Mouse (Mus musculus): ENCODE data around the gene Ahsa1. TPM values are rescaled to one million over a fixed set of nuclear protein-coding genes. Genes with fewer than 3 reads are reported as not detected.

Gene Ahsa1
- 137 and 184 TPM in 2 replicates for total RNA-seq (2014; rRNA removed)
- polyA plus RNA-seq (2015; fragmentation: Nextera tagmentation; extraction: Ambion mirVana) = 171 and 187 TPM in 2 replicates

DNA sequence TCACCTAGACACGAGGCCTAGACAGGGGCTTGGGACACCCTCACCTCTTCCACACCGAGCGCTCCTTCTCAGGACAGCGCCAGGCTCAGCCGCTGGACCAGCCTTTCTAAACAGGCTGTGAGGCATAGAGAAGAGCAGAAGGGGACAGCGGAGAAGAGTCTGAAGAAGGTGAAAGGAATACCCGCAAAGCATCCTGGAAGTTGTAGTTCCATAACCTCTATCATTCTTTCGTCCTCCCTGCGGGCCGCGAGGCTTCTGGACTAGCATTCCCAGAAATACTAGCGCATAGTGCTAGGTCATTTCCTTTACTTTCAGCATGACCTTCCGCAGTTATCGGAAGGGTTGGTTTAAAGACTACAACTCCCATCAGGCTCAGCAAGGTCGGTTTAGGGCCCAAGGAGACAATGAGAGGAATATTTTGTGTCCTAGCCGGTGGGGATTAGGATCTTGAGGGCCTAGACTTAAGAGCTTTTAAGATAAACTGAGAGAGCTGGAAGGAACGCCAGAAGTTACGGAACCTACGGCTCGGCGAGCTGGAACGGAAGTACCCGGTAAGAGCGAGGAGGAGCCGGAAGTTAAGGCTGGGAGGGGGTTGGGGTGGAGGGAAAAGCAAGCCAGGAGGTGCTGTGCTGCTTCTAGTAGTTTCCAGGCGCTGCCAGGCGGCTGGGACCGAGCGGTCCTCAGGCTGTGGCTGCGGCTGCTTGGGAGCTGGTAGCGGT lies at the start of gene Ahsa1, which contains the start of gene Vipas39:
Gene Ahsa1, plus strand, starts transcription at position 372 of the 719 bp plus-strand sequence.
Gene Vipas39, minus strand, starts transcription at position 149 of the 719 bp plus-strand sequence.
- Histone ChIP-seq H3K4me2 (ENCODE audit: low read depth) (peak within 1 kb of the TSS; percentile 91), H3K27ac (ENCODE audit: low read depth, low read length) (peak within 1 kb of the TSS; percentile 89), H3K9ac (peak within 1 kb of the TSS; percentile 85), H3K27me3 (ENCODE audit: insufficient read depth, low read length) (no peaks in the 10 kb centered on the region), H3K9me3 (ENCODE audit: low read length) (no peaks in the 10 kb centered on the region), H3K4me1 (ENCODE audit: insufficient read depth) (peaks cover 16% of the 10 kb centered on the region), H3K36me3 (ENCODE audit: insufficient read depth) (peaks cover 38% of the 10 kb centered on the region), H3K4me3 (ENCODE audit: low read depth, low read length) (peak within 1 kb of the TSS; percentile 66)
- ATAC-seq = peak; percentile 97
- peak; percentile 97 for DNase-seq
- TF ChIP-seq CTCF (IDR thresholded peaks at IDR 0.05; ENCODE audit: low read depth) = peak; percentile 61
- 1% methylated on average over 31 of the region's 31 CpGs for WGBS

DNA sequence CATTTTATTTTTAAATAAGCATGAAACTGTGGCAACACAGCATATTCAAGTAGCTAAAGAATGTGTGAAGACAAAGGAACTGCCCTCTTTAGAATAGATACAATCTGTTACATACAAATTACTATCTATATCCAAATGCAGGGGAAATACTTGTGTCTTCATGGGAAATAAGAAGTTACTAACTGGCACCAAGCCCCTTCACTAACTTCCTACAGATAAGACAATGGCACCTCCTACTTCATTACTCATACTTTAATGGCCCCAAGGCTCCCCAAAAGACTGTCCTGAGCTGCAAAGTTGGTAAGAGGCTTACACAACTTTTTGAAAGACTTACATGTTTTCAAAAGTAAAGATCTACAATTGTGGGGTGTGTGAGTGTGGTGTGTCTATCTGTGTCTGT lies 48.7 kb upstream of the Ahsa1 start:
- no peak overlapping the region for H3K9ac ChIP-seq
- no peaks in the 10 kb centered on the region for H3K36me3 ChIP-seq (ENCODE audit: insufficient read depth)
- no peaks in the 10 kb centered on the region for H3K9me3 ChIP-seq (ENCODE audit: low read length)
- H3K4me3 ChIP-seq (ENCODE audit: low read depth, low read length) = no peak overlapping the region
- no peak overlapping the region for H3K27ac ChIP-seq (ENCODE audit: low read depth, low read length)
- no peaks in the 10 kb centered on the region for H3K4me1 ChIP-seq (ENCODE audit: insufficient read depth)
- DNase-seq (no peak), ATAC-seq (no peak)
- no peak overlapping the region for H3K4me2 ChIP-seq (ENCODE audit: low read depth)
- no peaks in the 10 kb centered on the region for H3K27me3 ChIP-seq (ENCODE audit: insufficient read depth, low read length)
- TF ChIP-seq CTCF (IDR thresholded peaks at IDR 0.05; ENCODE audit: low read depth) = no peak

DNA sequence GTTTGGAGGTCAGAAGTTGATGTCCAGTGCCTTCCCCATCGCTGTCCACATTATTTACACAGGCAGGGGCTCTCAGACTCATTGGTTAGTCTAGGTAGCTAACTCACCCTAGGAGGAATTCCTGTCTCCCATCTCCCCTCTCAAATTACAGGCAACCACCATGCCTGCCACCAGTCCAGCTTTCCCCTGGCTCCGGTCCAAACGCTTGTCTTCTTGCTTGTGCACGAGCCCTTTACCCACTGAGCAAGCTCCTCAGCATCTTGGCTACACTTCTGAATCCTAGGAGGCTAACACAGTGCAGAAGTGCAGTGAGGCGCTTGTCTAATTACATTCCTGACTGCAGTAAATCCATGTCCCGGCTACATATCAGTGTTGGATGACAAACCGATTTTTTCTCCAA lies 46.9 kb upstream of the Ahsa1 start:
- Histone ChIP-seq H3K27ac (ENCODE audit: low read depth, low read length) (no peak overlapping the region), H3K9ac (no peak overlapping the region), H3K4me1 (ENCODE audit: insufficient read depth) (no peaks in the 10 kb centered on the region), H3K36me3 (ENCODE audit: insufficient read depth) (no peaks in the 10 kb centered on the region), H3K4me2 (ENCODE audit: low read depth) (no peak overlapping the region), H3K27me3 (ENCODE audit: insufficient read depth, low read length) (no peaks in the 10 kb centered on the region), H3K9me3 (ENCODE audit: low read length) (no peaks in the 10 kb centered on the region), H3K4me3 (ENCODE audit: low read depth, low read length) (no peak overlapping the region)
- no peak for TF ChIP-seq CTCF (IDR thresholded peaks at IDR 0.05; ENCODE audit: low read depth)
- ATAC-seq = no peak
- WGBS = 52% methylated on average over 7 of the region's 7 CpGs
- no peak for DNase-seq

DNA sequence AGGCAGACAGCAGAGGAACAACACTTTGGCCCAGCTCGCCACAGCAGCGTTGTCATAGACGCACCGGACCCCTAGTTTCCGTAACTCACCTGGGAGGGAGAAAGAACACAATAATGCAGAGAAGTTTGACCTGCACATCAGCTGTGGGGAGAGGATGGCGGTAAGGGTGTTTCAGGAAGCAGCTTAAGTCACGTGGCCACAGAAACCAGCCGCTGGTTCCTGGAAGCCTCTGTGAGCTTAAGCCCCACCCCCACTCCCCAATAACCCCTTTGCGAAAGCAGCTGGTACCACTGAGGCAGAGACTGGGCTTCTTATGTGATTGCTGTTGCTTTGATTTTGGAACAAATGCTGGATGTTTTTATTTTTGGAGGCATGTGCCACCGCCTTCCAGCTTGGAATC lies 41.3 kb upstream of the Ahsa1 start:
- WGBS = 71% methylated on average over 10 of the region's 10 CpGs
- Histone ChIP-seq H3K9me3 (ENCODE audit: low read length) (no peaks in the 10 kb centered on the region), H3K4me2 (ENCODE audit: low read depth) (no peak overlapping the region), H3K27ac (ENCODE audit: low read depth, low read length) (no peak overlapping the region), H3K9ac (no peak overlapping the region), H3K4me3 (ENCODE audit: low read depth, low read length) (no peak overlapping the region), H3K27me3 (ENCODE audit: insufficient read depth, low read length) (no peaks in the 10 kb centered on the region), H3K4me1 (ENCODE audit: insufficient read depth) (no peaks in the 10 kb centered on the region), H3K36me3 (ENCODE audit: insufficient read depth) (no peaks in the 10 kb centered on the region)
- TF ChIP-seq CTCF (IDR thresholded peaks at IDR 0.05; ENCODE audit: low read depth) = no peak
- DNase-seq (no peak), ATAC-seq (no peak)

DNA sequence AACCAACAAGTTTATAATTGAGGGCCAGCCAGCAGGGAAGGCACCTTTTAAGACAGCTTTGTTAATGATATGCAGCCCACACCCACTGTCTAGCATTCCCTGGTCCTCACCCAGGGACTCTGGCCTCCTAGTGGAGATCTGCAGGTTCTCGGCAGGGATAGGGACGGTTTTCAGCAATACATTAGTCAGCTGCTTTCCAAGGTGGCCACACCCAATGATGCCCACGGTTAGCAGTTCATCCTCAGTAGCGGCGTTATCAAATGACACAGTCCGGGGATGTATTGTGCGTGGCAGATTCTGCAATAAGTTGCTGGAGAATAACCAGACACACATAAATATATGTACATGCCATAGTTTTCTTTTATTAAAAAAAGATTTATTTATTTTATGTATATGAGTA lies 39.5 kb upstream of the Ahsa1 start:
- Histone ChIP-seq H3K27ac (ENCODE audit: low read depth, low read length) (no peak overlapping the region), H3K36me3 (ENCODE audit: insufficient read depth) (no peaks in the 10 kb centered on the region), H3K4me1 (ENCODE audit: insufficient read depth) (no peaks in the 10 kb centered on the region), H3K9ac (no peak overlapping the region), H3K9me3 (ENCODE audit: low read length) (no peaks in the 10 kb centered on the region), H3K4me3 (ENCODE audit: low read depth, low read length) (no peak overlapping the region), H3K4me2 (ENCODE audit: low read depth) (no peak overlapping the region), H3K27me3 (ENCODE audit: insufficient read depth, low read length) (no peaks in the 10 kb centered on the region)
- DNase-seq (no peak), ATAC-seq (no peak)
- 78% methylated on average over 7 of the region's 7 CpGs for WGBS
- TF ChIP-seq CTCF (IDR thresholded peaks at IDR 0.05; ENCODE audit: low read depth) = no peak

DNA sequence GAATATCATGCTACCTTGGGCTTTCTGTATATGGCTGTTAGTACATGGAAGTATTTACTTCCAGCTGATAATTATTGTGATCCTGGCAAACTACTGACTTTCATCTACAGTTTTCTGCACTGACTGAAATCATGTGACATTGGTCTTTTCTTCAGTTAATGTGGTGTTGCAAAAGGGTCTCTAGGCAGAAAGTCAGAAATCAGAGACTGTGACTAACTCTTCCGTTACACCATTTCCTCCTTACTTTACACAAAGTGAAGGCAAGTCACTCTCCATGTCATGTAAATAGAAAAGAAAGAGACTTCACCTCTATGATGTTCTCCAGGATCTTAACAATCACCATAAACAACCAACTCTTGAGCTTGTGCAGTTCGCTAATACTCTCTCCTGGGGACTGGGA lies 36.6 kb upstream of the Ahsa1 start:
- H3K27me3 ChIP-seq (ENCODE audit: insufficient read depth, low read length) = no peaks in the 10 kb centered on the region
- H3K4me1 ChIP-seq (ENCODE audit: insufficient read depth) = no peaks in the 10 kb centered on the region
- H3K9me3 ChIP-seq (ENCODE audit: low read length) = no peaks in the 10 kb centered on the region
- no peak overlapping the region for H3K27ac ChIP-seq (ENCODE audit: low read depth, low read length)
- no peak for ATAC-seq
- H3K36me3 ChIP-seq (ENCODE audit: insufficient read depth) = no peaks in the 10 kb centered on the region
- no peak overlapping the region for H3K9ac ChIP-seq
- H3K4me2 ChIP-seq (ENCODE audit: low read depth) = no peak overlapping the region
- H3K4me3 ChIP-seq (ENCODE audit: low read depth, low read length) = no peak overlapping the region
- TF ChIP-seq CTCF (IDR thresholded peaks at IDR 0.05; ENCODE audit: low read depth) = no peak
- no peak for DNase-seq
- WGBS = 91% methylated on average over 2 of the region's 2 CpGs

DNA sequence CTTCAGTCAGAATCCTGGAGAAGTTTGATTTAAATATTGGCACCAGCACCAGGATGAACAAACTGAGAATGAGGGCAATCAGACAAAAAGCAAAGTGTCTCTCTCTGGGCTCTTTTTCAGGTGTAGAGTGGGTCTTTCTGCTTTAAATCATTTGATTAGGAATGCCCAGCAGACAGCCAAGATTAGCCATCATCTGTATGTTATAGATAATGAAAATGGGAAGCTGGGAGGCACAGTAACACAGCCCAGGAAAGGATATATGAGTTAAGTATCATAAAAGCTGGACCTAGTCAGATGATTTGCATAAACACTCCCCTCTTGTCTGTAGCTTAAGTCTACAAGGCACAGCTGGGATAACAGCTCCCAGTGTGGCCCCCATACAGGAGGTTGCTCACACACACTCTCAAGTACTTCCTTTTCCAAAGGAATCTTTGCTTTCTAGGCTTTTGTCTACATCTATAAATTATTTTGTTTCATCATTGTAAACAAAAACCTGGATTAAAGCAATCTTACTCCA lies 35.8 kb upstream of the Ahsa1 start:
- ATAC-seq = no peak
- Histone ChIP-seq H3K27me3 (ENCODE audit: insufficient read depth, low read length) (no peaks in the 10 kb centered on the region), H3K36me3 (ENCODE audit: insufficient read depth) (no peaks in the 10 kb centered on the region), H3K4me3 (ENCODE audit: low read depth, low read length) (no peak overlapping the region), H3K27ac (ENCODE audit: low read depth, low read length) (no peak overlapping the region), H3K9ac (no peak overlapping the region), H3K9me3 (ENCODE audit: low read length) (no peaks in the 10 kb centered on the region), H3K4me1 (ENCODE audit: insufficient read depth) (no peaks in the 10 kb centered on the region), H3K4me2 (ENCODE audit: low read depth) (no peak overlapping the region)
- DNase-seq = no peak
- no peak for TF ChIP-seq CTCF (IDR thresholded peaks at IDR 0.05; ENCODE audit: low read depth)
